Comparison of ENCODE assay signal across 17 mouse cellular contexts in the genomic region with DNA sequence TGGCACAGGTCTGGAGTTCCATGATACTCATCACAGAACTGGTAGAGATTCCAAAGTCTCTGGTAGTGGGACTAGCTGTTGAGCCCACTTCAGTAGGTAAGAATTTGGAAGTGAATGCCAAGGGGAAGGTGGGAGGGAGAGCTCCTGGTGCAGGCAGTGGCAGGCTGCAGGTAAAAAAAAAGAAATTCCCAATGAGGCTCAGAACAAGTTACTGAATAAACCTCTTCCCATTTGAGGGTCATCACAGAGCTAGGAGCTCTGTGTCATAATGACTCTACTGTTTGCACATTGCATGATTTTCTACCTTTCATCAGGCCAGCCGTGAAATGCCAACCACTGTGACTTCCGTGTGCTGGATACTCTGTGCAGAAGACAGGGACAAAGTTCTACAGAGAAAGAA.
"Had no signal": no experiment of that assay in that cellular context is flagged by ENCODE, and none has a peak within 500 bp of the region (broad histone marks: within the 10 kb centered on the region; RNA-seq: fewer than 3 reads in every experiment).

No protein-coding gene starts in this region.

- ATAC-seq: liver, postnatal 0 days; midbrain, embryonic 13.5 days; midbrain, embryonic 15.5 days had no signal

- H3K27ac ChIP-seq: liver, embryonic 13.5 days; liver, embryonic 15.5 days; macrophage; midbrain, embryonic 13.5 days; midbrain, embryonic 15.5 days; neural tube, embryonic 12.5 days; stomach, embryonic 15.5 days; stomach, postnatal 0 days had no signal

- H3K36me3 ChIP-seq: liver, embryonic 13.5 days; liver, embryonic 15.5 days; midbrain, embryonic 13.5 days; midbrain, embryonic 15.5 days; neural tube, embryonic 12.5 days; stomach, embryonic 15.5 days had no signal

- H3K9ac ChIP-seq: liver, embryonic 13.5 days; liver, embryonic 15.5 days; liver, postnatal 0 days; midbrain, embryonic 13.5 days; midbrain, embryonic 15.5 days; neural tube, embryonic 12.5 days; stomach, embryonic 15.5 days had no signal

- H3K9me3 ChIP-seq: liver, embryonic 15.5 days; midbrain, embryonic 13.5 days; midbrain, embryonic 15.5 days; neural tube, embryonic 12.5 days; stomach, embryonic 15.5 days had no signal

- H3K4me1 ChIP-seq: liver, embryonic 13.5 days; liver, embryonic 15.5 days; megakaryocyte, embryonic 14.5 days; midbrain, embryonic 13.5 days; midbrain, embryonic 15.5 days; neural tube, embryonic 12.5 days; stomach, embryonic 15.5 days had no signal

- DNase-seq: liver, embryonic 13.5 days; liver, postnatal 0 days; lung, postnatal 36 days; right cerebral cortex, postnatal 14 days; thymus, adult 2 months; thymus, postnatal 25 days; thymus, postnatal 4 days had no signal

- H3K27me3 ChIP-seq: liver, embryonic 13.5 days; liver, embryonic 15.5 days; megakaryocyte, embryonic 14.5 days; midbrain, embryonic 13.5 days; midbrain, embryonic 15.5 days; neural tube, embryonic 12.5 days; stomach, embryonic 15.5 days had no signal

- H3K4me2 ChIP-seq: liver, embryonic 11.5 days; liver, embryonic 13.5 days; liver, embryonic 15.5 days; midbrain, embryonic 11.5 days; midbrain, embryonic 13.5 days; midbrain, embryonic 15.5 days; neural tube, embryonic 12.5 days; stomach, embryonic 15.5 days had no signal

- H3K4me3 ChIP-seq: liver, embryonic 13.5 days; liver, embryonic 15.5 days; megakaryocyte, embryonic 14.5 days; midbrain, embryonic 13.5 days; midbrain, embryonic 15.5 days; neural tube, embryonic 12.5 days; stomach, embryonic 15.5 days had no signal
